In genomic region chr11:97669829-97670228, GRCm38 (mm10) we compare ENCODE assay signal across 9 mouse cellular contexts. TPM values are rescaled to one million over a fixed set of nuclear protein-coding genes. Genes with fewer than 3 reads are reported as not detected.
DNase-seq lines count a peak whose midpoint lies in the region; ATAC-seq and TF ChIP-seq lines count a peak whose summit lies in the region.
"Had no signal": no experiment of that assay in that cellular context is flagged by ENCODE, and none has a peak within 500 bp of the region (broad histone marks: within the 10 kb centered on the region; RNA-seq: fewer than 3 reads in every experiment).

No protein-coding gene starts in this region.

- 0 out of 2 replicates have a peak overlapping the region, but pooled peaks have one; percentile 10 for H3K4me2 ChIP-seq in forebrain, postnatal 0 days (ENCODE audit: low read depth)
- no peak overlapping the region for H3K4me2 ChIP-seq in midbrain, embryonic 11.5 days
- H3K4me2 ChIP-seq: neural tube, embryonic 13.5 days had no signal

- H3K9ac ChIP-seq in forebrain, postnatal 0 days, result no peak overlapping the region
- H3K9ac ChIP-seq in midbrain, embryonic 11.5 days (ENCODE audit: low read length), result no peak overlapping the region
- H3K9ac ChIP-seq: neural tube, embryonic 13.5 days had no signal

- H3K9me3 ChIP-seq in forebrain, postnatal 0 days (ENCODE audit: low read length), result no peaks in the 10 kb centered on the region
- no peaks in the 10 kb centered on the region for H3K9me3 ChIP-seq in midbrain, embryonic 11.5 days (ENCODE audit: control insufficient read depth, low read length)
- H3K9me3 ChIP-seq: neural tube, embryonic 13.5 days had no signal

- H3K36me3 ChIP-seq in forebrain, postnatal 0 days (ENCODE audit: insufficient read depth), result peaks cover 52% of the 10 kb centered on the region
- peaks cover 28% of the 10 kb centered on the region for H3K36me3 ChIP-seq in midbrain, embryonic 11.5 days (ENCODE audit: control insufficient read depth, insufficient read depth, low read length)

- TF ChIP-seq CTCF in forebrain, postnatal 0 days (IDR thresholded peaks at IDR 0.05; ENCODE audit: low read depth), result no peak

- peaks cover 10% of the 10 kb centered on the region; the same call in 1 of the 2 replicates for H3K4me1 ChIP-seq in forebrain, postnatal 0 days (ENCODE audit: insufficient read depth)
- peaks cover 11% of the 10 kb centered on the region for H3K4me1 ChIP-seq in midbrain, embryonic 11.5 days (ENCODE audit: control insufficient read depth, insufficient read depth, low read length)

- ATAC-seq in forebrain, postnatal 0 days, result peak; percentile 43; the same call in 1 of the 2 replicates
- no peak for ATAC-seq in megakaryocyte, adult 5-6 weeks (ENCODE audit: poor library complexity, severe bottlenecking)
- no peak for ATAC-seq in midbrain, embryonic 11.5 days (ENCODE audit: low FRiP score)

- H3K27me3 ChIP-seq in forebrain, postnatal 0 days (ENCODE audit: insufficient read depth, low read length), result no peaks in the 10 kb centered on the region
- H3K27me3 ChIP-seq in midbrain, embryonic 11.5 days (ENCODE audit: control insufficient read depth, insufficient read depth, low read length), result no peaks in the 10 kb centered on the region
- H3K27me3 ChIP-seq: neural tube, embryonic 13.5 days had no signal

- 27% methylated on average over 6 of the region's 6 CpGs for WGBS in forebrain, postnatal 0 days
- 35% methylated on average over 6 of the region's 6 CpGs for WGBS in midbrain, embryonic 11.5 days

- 0 out of 2 replicates have a peak overlapping the region, but pooled peaks have one; percentile 9 for H3K27ac ChIP-seq in forebrain, postnatal 0 days (ENCODE audit: low read depth, low read length)
- H3K27ac ChIP-seq in midbrain, embryonic 11.5 days (ENCODE audit: low read depth, low read length), result no peak overlapping the region
- H3K27ac ChIP-seq: neural tube, embryonic 13.5 days had no signal

- DNase-seq in gastrocnemius, adult 18-20 months (ENCODE audit: low spot score), result peak; percentile 73
- DNase-seq in gastrocnemius, postnatal 4 days (ENCODE audit: low spot score in 2 of 2), result no peak
- peak; percentile 79 for DNase-seq in Muller cell, postnatal 12 days (ENCODE audit: inconsistent ontology term)
- peak; percentile 71 for DNase-seq in forebrain, postnatal 0 days
- DNase-seq in kidney, adult 11 months, result peak; percentile 47
- DNase-seq in retina, postnatal 1 day, result peak; percentile 89
- DNase-seq in midbrain, embryonic 11.5 days (ENCODE audit: low spot score, missing footprints), result no peak

- H3K4me3 ChIP-seq in forebrain, postnatal 0 days (ENCODE audit: low read depth, low read length), result no peak overlapping the region
- no peak overlapping the region for H3K4me3 ChIP-seq in midbrain, embryonic 11.5 days (ENCODE audit: low read depth, low read length)
- H3K4me3 ChIP-seq: neural tube, embryonic 13.5 days had no signal

RNA-seq across cellular contexts. Expression of gene Mllt6, which starts 6.6 kb away (rescaled TPM):
- total RNA-seq in gastrocnemius, adult 18-20 months (2021), result 10 to 100 TPM; 44.1 to 51.0 TPM
- 10 to 100 TPM; 30.8 to 32.1 TPM for total RNA-seq in gastrocnemius, postnatal 4 days (2021)
- total RNA-seq in forebrain, postnatal 0 days (2014; rRNA removed), result 42.2 and 48.1 TPM in 2 replicates
- polyA plus RNA-seq in forebrain, postnatal 0 days (2015; fragmentation: Nextera tagmentation; extraction: Ambion mirVana), result 1.7 TPM in 2 replicates
- total RNA-seq in megakaryocyte, adult 5-6 weeks (2015), result 4.3 and 6.3 TPM in 2 replicates
- total RNA-seq in megakaryocyte, adult 5-6 weeks (2017), result 6.9 and 7.1 TPM in 2 replicates
- 3.5 and 4.3 TPM in 2 replicates for polyA plus RNA-seq in midbrain, embryonic 11.5 days (2014; fragmentation: Nextera tagmentation; extraction: Ambion mirVana)

RNA-seq across cellular contexts. Expression of gene Cisd3, which starts 15.8 kb away (rescaled TPM):
- total RNA-seq in gastrocnemius, adult 18-20 months (2021), result 100 to 1,000 TPM in 1 of 2 experiments, 10 to 100 TPM in 1; 96.7 to 102 TPM
- 10 to 100 TPM; 65.5 to 72.0 TPM for total RNA-seq in gastrocnemius, postnatal 4 days (2021)
- 14.4 and 15.5 TPM in 2 replicates for total RNA-seq in forebrain, postnatal 0 days (2014; rRNA removed)
- polyA plus RNA-seq in forebrain, postnatal 0 days (2015; fragmentation: Nextera tagmentation; extraction: Ambion mirVana), result 27.2 and 27.8 TPM in 2 replicates
- total RNA-seq in megakaryocyte, adult 5-6 weeks (2015), result 18.7 and 19.8 TPM in 2 replicates
- total RNA-seq in megakaryocyte, adult 5-6 weeks (2017), result 2.3 and 12.8 TPM in 2 replicates
- polyA plus RNA-seq in midbrain, embryonic 11.5 days (2014; fragmentation: Nextera tagmentation; extraction: Ambion mirVana), result 13.4 and 19.0 TPM in 2 replicates

RNA-seq across cellular contexts. Expression of gene Pcgf2, which starts 30.5 kb away (rescaled TPM):
- 1 to 10 TPM in 1 of 2 experiments, under 1 TPM in 1; 0.96 to 2.3 TPM for total RNA-seq in gastrocnemius, adult 18-20 months (2021)
- total RNA-seq in gastrocnemius, postnatal 4 days (2021), result 10 to 100 TPM; 27.3 to 33.0 TPM
- 13.0 and 21.9 TPM in 2 replicates for total RNA-seq in forebrain, postnatal 0 days (2014; rRNA removed)
- polyA plus RNA-seq in forebrain, postnatal 0 days (2015; fragmentation: Nextera tagmentation; extraction: Ambion mirVana), result 10.0 and 12.6 TPM in 2 replicates
- total RNA-seq in megakaryocyte, adult 5-6 weeks (2015), result 2.8 and 3.1 TPM in 2 replicates
- 1.0 and 2.4 TPM in 2 replicates for total RNA-seq in megakaryocyte, adult 5-6 weeks (2017)
- polyA plus RNA-seq in midbrain, embryonic 11.5 days (2014; fragmentation: Nextera tagmentation; extraction: Ambion mirVana), result 13.4 and 16.1 TPM in 2 replicates

RNA-seq across cellular contexts. Expression of gene Psmb3, which starts 33.4 kb away (rescaled TPM):
- 100 to 1,000 TPM; 150 to 167 TPM for total RNA-seq in gastrocnemius, adult 18-20 months (2021)
- 100 to 1,000 TPM; 203 to 227 TPM for total RNA-seq in gastrocnemius, postnatal 4 days (2021)
- 322 and 350 TPM in 2 replicates for total RNA-seq in forebrain, postnatal 0 days (2014; rRNA removed)
- 499 and 621 TPM in 2 replicates for polyA plus RNA-seq in forebrain, postnatal 0 days (2015; fragmentation: Nextera tagmentation; extraction: Ambion mirVana)
- total RNA-seq in megakaryocyte, adult 5-6 weeks (2015), result 81.0 and 111 TPM in 2 replicates
- 137 and 179 TPM in 2 replicates for total RNA-seq in megakaryocyte, adult 5-6 weeks (2017)
- polyA plus RNA-seq in midbrain, embryonic 11.5 days (2014; fragmentation: Nextera tagmentation; extraction: Ambion mirVana), result 477 and 517 TPM in 2 replicates

RNA-seq across cellular contexts. Expression of gene Epop, which starts 40.3 kb away (rescaled TPM):
- total RNA-seq in gastrocnemius, adult 18-20 months (2021), result under 1 TPM; 0.75 to 1.00 TPM
- under 1 TPM; 0.47 to 0.76 TPM for total RNA-seq in gastrocnemius, postnatal 4 days (2021)
- 5.0 and 6.8 TPM in 2 replicates for total RNA-seq in forebrain, postnatal 0 days (2014; rRNA removed)
- polyA plus RNA-seq in forebrain, postnatal 0 days (2015; fragmentation: Nextera tagmentation; extraction: Ambion mirVana), result 3.6 and 4.1 TPM in 2 replicates
- 0.18 and 1.2 TPM in 2 replicates for total RNA-seq in megakaryocyte, adult 5-6 weeks (2015)
- total RNA-seq in megakaryocyte, adult 5-6 weeks (2017), result 0.40 TPM in 1 of 2 replicates, not detected in the other
- polyA plus RNA-seq in midbrain, embryonic 11.5 days (2014; fragmentation: Nextera tagmentation; extraction: Ambion mirVana), result 7.0 and 12.0 TPM in 2 replicates

Comparison
In these comparisons a context has a peak if more than half of its experiments do, and no peak if none do; other contexts are left out.
1. DNase-seq: peak in gastrocnemius, adult 18-20 months (single experiment), Muller cell, postnatal 12 days (single experiment), forebrain, postnatal 0 days (single experiment), kidney, adult 11 months (single experiment) and retina, postnatal 1 day (single experiment); none in gastrocnemius, postnatal 4 days (0 of 2) and midbrain, embryonic 11.5 days (single experiment).